Mouse (Mus musculus) ES-E14 (cell line): Measurements from ENCODE around the gene Tuba8. TPM values are rescaled to one million over a fixed set of nuclear protein-coding genes. Genes with fewer than 3 reads are reported as not detected.

Experiments
- DNase-seq: peaks from one replicate; pipeline ENCODE4 v3.0.0-alpha.2; 2013; ENCODE audit warnings: low read depth, low spot score
- H3K27ac ChIP-seq: 2 replicates; pipeline ENCODE4 v1.5.1; 2012; ENCODE audit warnings: low read depth, mild to moderate bottlenecking, low read length, moderate library complexity, mixed read lengths; ENCODE audit not compliant: poor library complexity, insufficient read depth, severe bottlenecking
- H3K36me3 ChIP-seq: 2 replicates; pipeline ENCODE4 v1.6.1; 2012; ENCODE audit warnings: mild to moderate bottlenecking, low read length, moderate library complexity, mixed read lengths; ENCODE audit not compliant: control insufficient read depth, poor library complexity, insufficient read depth, severe bottlenecking
- H3K4me1 ChIP-seq, 2 experiments: fragments of 150-350 bp in 1 of 2; sonication (generic) in 1 of 2; 2 replicates each; pipeline ENCODE4 v1.6.1; 2012; ENCODE audit warnings: low read length in 2 of 2, mild to moderate bottlenecking in 1 of 2, mixed read lengths in 1 of 2; ENCODE audit not compliant: control insufficient read depth in 2 of 2, insufficient read depth in 2 of 2, poor library complexity in 1 of 2
- H3K4me3 ChIP-seq, 2 experiments: fragments of 150-350 bp in 1 of 2; sonication (generic) in 1 of 2; 2 replicates each; pipeline ENCODE4 v1.5.1; 2012; ENCODE audit warnings: low read length in 2 of 2, low read depth in 1 of 2, mild to moderate bottlenecking in 1 of 2, mixed read lengths in 1 of 2; ENCODE audit not compliant: insufficient read depth in 1 of 2, poor library complexity in 1 of 2, severe bottlenecking in 1 of 2
- H3K9ac ChIP-seq: 2 replicates; pipeline ENCODE4 v1.6.1; 2012; ENCODE audit warnings: low read depth, mild to moderate bottlenecking, low read length, mixed read lengths; ENCODE audit not compliant: poor library complexity, insufficient read depth, severe bottlenecking
- H3K9me3 ChIP-seq: fragments of 150-350 bp; sonication (generic); 2 replicates; pipeline ENCODE4 v1.6.1; 2012; ENCODE audit warnings: low read depth, mild to moderate bottlenecking, low read length; ENCODE audit not compliant: control insufficient read depth, insufficient read depth
- CHD2 ChIP-seq: IDR thresholded peaks from 2 replicates; pipeline ENCODE4 v1.6.1; 2014; ENCODE audit warnings: mild to moderate bottlenecking, low read depth, low read length, inconsistent platforms
- HCFC1 ChIP-seq: IDR thresholded peaks from 2 replicates; pipeline ENCODE4 v1.6.1; 2012; ENCODE audit warnings: low read length, inconsistent platforms, borderline replicate concordance; ENCODE audit not compliant: insufficient read depth
- MAFK ChIP-seq: IDR thresholded peaks from 2 replicates; pipeline ENCODE4 v1.6.1; 2014; ENCODE audit warnings: mild to moderate bottlenecking, low read depth, low read length, inconsistent platforms; ENCODE audit not compliant: insufficient read depth
- ZC3H11A ChIP-seq: IDR thresholded peaks from 2 replicates; pipeline ENCODE4 v1.6.1; 2012; ENCODE audit warnings: low read depth, mild to moderate bottlenecking, inconsistent platforms, low read length, borderline replicate concordance
- ZNF384 ChIP-seq: IDR thresholded peaks from 2 replicates; pipeline ENCODE4 v1.6.1; 2012; ENCODE audit warnings: low read depth, low read length, inconsistent platforms
- in situ Hi-C, 2 experiments: fragments of 600-800 bp; cut with MboI; formaldehyde crosslinking; loops; one replicate each; pipeline ENCODE4 v1.15.1; 2025; ENCODE audit warnings: low sequenced_read_pairs in 2 of 2, inconsistent platforms in 1 of 2; ENCODE audit not compliant: unreplicated experiment in 2 of 2
- total RNA-seq: library from RNA; depleted of rRNA; stranded (reverse); fragments of 300-350 nt; gene quantifications from 2 replicates; pipeline ENCODE4 v1.2.3, GENCODE M21; 2012

Tuba8 gene
- total RNA-seq, 1 experiment = 0.62 TPM

DNA sequence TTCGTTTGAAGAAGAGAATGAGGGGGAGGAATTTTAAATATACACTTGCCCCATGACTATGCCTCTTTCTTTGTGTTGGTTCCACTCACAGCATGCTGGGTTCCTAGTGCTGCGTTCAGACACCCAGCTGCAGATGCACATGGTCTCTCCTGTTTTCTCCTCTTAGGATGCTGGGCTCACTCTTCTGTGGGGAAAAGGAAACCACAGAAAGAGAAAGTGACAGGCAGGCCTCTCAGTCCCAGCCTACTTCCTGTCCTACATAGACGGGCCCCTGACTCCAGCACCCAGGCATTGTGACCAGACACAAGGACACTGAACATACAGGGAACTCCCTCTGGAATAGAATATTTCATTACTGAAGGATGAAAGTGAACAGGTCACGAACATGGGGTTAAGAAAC, 15.5 kb downstream of the Tuba8 start:
- H3K27ac ChIP-seq = no peak overlapping the region
- H3K9me3 ChIP-seq = no peaks in the 10 kb centered on the region
- H3K9ac ChIP-seq = no peak overlapping the region
- H3K4me1 ChIP-seq = peaks cover 0 to 7% of the 10 kb centered on the region in 2 experiments; a peak in 2 of 4 replicates
- H3K36me3 ChIP-seq = no peaks in the 10 kb centered on the region
- in situ Hi-C loops = no loop called here
- no peak overlapping the region for H3K4me3 ChIP-seq
- no peak for DNase-seq
- TF ChIP-seq ZNF384 = no peak
- TF ChIP-seq ZC3H11A = no peak
- no peak for TF ChIP-seq CHD2

DNA sequence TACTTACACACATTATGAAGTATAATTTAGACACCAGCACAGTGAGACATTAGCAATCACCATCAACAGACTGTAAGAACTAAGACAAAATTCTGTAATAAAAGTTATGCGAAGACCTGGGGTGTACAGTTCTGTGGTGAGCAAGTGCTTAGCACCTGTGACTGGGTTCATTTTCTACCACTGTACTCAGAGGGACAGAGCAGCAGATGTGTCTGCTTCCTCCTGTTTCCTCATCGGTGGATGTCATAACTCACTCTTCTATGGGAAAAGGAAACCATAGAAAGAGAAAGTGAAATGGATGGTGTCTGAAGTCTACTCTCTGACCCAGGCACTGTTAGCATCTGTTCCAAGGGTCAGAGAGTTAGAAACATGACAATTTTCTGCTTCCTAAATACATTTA, 16.2 kb downstream of the Tuba8 start:
- no peak for DNase-seq
- no peak overlapping the region for H3K4me3 ChIP-seq
- H3K9me3 ChIP-seq = no peaks in the 10 kb centered on the region
- no peaks in the 10 kb centered on the region for H3K36me3 ChIP-seq
- in situ Hi-C loops = no loop called here
- no peak for TF ChIP-seq CHD2
- H3K9ac ChIP-seq = no peak overlapping the region
- peaks cover 0 to 7% of the 10 kb centered on the region in 2 experiments; a peak in 2 of 4 replicates for H3K4me1 ChIP-seq
- no peak overlapping the region for H3K27ac ChIP-seq

DNA sequence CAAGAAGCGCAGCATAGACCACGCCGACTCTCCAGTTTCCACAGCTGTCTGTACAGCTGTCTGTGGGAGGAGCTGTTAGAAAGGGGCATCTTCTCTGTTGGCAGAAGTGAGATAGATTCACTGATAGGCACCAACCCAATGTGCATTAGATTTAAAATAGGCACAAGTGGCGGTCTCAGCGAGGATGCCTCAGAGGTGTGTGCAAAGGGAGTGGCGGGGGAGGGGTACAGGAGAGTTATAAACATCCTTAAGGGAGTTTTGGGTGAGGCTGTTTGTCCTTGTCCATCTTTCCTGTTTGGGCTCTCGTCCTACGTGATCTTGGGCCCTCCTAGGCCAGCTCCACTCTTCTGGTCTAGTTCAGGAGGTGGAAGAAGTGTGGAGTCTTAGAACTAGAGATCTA, 17.9 kb downstream of the Tuba8 start:
- no peak for DNase-seq
- TF ChIP-seq CHD2 = no peak
- TF ChIP-seq ZC3H11A = no peak

DNA sequence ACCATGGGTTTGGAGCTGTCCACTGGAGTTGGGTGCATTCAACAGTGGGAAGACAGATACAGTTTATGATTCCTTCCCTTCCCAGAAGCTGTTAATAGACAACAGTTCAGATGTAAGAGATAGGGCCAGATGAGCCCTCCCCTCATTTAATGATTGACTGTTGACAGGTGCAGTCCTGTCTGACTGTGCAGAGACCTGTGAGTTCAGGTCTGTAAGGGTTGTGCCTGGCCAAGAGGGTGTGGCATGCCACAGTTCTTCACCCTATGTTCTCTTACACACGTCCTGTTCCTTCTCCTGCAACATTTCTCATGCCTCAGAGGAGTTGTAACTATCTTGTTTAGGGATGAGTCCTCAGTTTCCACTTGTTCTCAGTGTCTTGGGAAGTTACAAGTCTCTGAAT, 22.2 kb downstream of the Tuba8 start:
- no peaks in the 10 kb centered on the region for H3K4me1 ChIP-seq
- in situ Hi-C loops = no loop called here

More for the DNA sequence above, 17.9 kb downstream of the Tuba8 start:
- Histone ChIP-seq H3K4me1 (peaks cover 0 to 7% of the 10 kb centered on the region in 2 experiments; a peak in 2 of 4 replicates), H3K4me3 (no peak overlapping the region), H3K36me3 (no peaks in the 10 kb centered on the region), H3K9me3 (no peaks in the 10 kb centered on the region), H3K27ac (no peak overlapping the region), H3K9ac (no peak overlapping the region)
- in situ Hi-C loops = no loop called here

DNA sequence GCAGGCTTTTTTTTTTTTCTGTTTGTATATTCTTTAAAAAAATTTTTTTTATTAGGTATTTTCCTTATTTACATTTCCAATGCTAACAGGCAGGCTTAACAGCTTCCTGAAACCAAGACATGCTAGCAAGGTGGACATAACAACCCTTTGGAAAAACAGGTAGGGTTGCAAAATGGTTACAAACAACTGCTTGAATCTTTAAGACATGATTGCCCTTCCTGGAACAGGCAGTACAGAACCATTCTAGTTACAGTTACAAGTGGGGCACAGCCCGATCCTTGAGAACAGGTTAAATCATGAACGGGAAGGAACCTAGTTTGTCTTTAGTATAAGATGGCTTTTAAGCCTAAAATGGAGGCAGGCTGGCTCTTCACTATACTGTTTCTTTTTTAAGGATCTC, 25.9 kb downstream of the Tuba8 start:
- in situ Hi-C loops = no loop called here

More for the DNA sequence above, 22.2 kb downstream of the Tuba8 start:
- Histone ChIP-seq H3K27ac (no peak overlapping the region), H3K36me3 (no peaks in the 10 kb centered on the region), H3K4me3 (no peak overlapping the region), H3K9me3 (no peaks in the 10 kb centered on the region), H3K9ac (no peak overlapping the region)
- DNase-seq = no peak
- TF ChIP-seq ZNF384 = no peak

DNA sequence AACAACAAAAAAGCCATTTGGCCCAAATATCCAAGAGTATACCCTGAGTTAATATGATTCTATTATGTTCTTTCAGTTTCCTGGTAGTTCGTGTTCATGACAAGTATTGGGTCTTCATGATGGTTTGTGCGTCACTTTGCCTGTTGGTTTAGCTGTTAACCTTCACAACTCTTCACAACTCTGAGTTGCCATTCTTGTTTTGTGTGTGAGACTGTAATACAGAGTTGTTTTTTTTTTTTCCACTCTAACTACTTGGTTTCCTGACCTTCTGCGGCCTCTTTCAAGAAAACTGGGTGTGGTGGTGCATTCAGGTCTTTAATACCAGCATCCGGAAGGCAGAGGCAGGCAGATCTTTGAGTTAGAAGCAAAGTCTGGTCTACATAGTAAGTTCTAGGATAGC, 27.7 kb downstream of the Tuba8 start:
- Histone ChIP-seq H3K4me3 (no peak overlapping the region), H3K27ac (no peak overlapping the region), H3K36me3 (no peaks in the 10 kb centered on the region), H3K9ac (no peak overlapping the region), H3K9me3 (no peaks in the 10 kb centered on the region), H3K4me1 (no peaks in the 10 kb centered on the region)
- in situ Hi-C loops = no loop called here
- DNase-seq = no peak
- no peak for TF ChIP-seq MAFK
- no peak for TF ChIP-seq ZNF384
- TF ChIP-seq ZC3H11A = no peak
- no peak for TF ChIP-seq CHD2
- no peak for TF ChIP-seq HCFC1

More for the DNA sequence above, 25.9 kb downstream of the Tuba8 start:
- H3K4me3 ChIP-seq = no peak overlapping the region
- H3K4me1 ChIP-seq = no peaks in the 10 kb centered on the region
- no peak overlapping the region for H3K27ac ChIP-seq
- no peak for TF ChIP-seq ZNF384
- no peak for TF ChIP-seq CHD2
- TF ChIP-seq HCFC1 = no peak
- TF ChIP-seq MAFK = no peak
- no peak for TF ChIP-seq ZC3H11A
- no peaks in the 10 kb centered on the region for H3K36me3 ChIP-seq
- DNase-seq = no peak
- no peak overlapping the region for H3K9ac ChIP-seq
- H3K9me3 ChIP-seq = no peaks in the 10 kb centered on the region
